Mouse (Mus musculus) lung, embryonic 15.5 days (tissue): Measurements from ENCODE around the gene Lsm14a. TPM values are rescaled to one million over a fixed set of nuclear protein-coding genes. Genes with fewer than 3 reads are reported as not detected.

ENCODE experiments used
- ATAC-seq: fragments of 200-750 bp; cut with Nextera tagmentation; 2 replicates; pipeline ENCODE4 v1.8.0; 2017; ENCODE audit warnings: moderate number of reproducible peaks, borderline replicate concordance; ENCODE audit not compliant: low FRiP score, low TSS enrichment; ENCODE audit errors: extremely low read depth
- H3K27ac ChIP-seq: fragments of 300-500 bp; sonication (generic); 2 replicates; pipeline ENCODE4 v1.5.1; 2015; ENCODE audit warnings: moderate library complexity, mild to moderate bottlenecking, inconsistent platforms
- H3K27me3 ChIP-seq: fragments of 300-500 bp; sonication (generic); 2 replicates; pipeline ENCODE4 v1.6.1; 2015; ENCODE audit warnings: inconsistent platforms
- H3K36me3 ChIP-seq: fragments of 300-500 bp; sonication (generic); 2 replicates; pipeline ENCODE4 v1.6.1; 2015; ENCODE audit warnings: inconsistent platforms
- H3K4me1 ChIP-seq: fragments of 300-500 bp; sonication (generic); 2 replicates; pipeline ENCODE4 v1.6.1; 2015; ENCODE audit warnings: inconsistent platforms
- H3K4me2 ChIP-seq: fragments of 300-500 bp; sonication (generic); 2 replicates; pipeline ENCODE4 v1.6.1; 2015; ENCODE audit warnings: inconsistent platforms, mild to moderate bottlenecking, moderate library complexity
- H3K4me3 ChIP-seq: fragments of 300-500 bp; sonication (generic); 2 replicates; pipeline ENCODE4 v1.5.1; 2015; ENCODE audit warnings: mild to moderate bottlenecking, inconsistent platforms
- H3K9ac ChIP-seq: fragments of 300-500 bp; sonication (generic); 2 replicates; pipeline ENCODE4 v1.6.1; 2015; ENCODE audit warnings: inconsistent platforms
- H3K9me3 ChIP-seq: fragments of 300-500 bp; sonication (generic); 2 replicates; pipeline ENCODE4 v1.6.1; 2016; ENCODE audit warnings: inconsistent platforms
- WGBS: fragments of 180-500 bp; shearing (Covaris S2); methylation state at CpG from one replicate; pipeline ENCODE4 v1.1.7; 2015; 5-methylcytosine and 5-hydroxymethylcytosine counted together
- polyA plus RNA-seq: library from polyadenylated mRNA; unstranded; fragments of >200 nt; fragmentation: Nextera tagmentation; extraction: Ambion mirVana; gene quantifications from 2 replicates; pipeline ENCODE4 v1.2.1, GENCODE M21; 2015

The Lsm14a gene
- polyA plus RNA-seq, 1 experiment from 2014 or later, result 98.5 TPM

- Histone ChIP-seq H3K9ac (no peak overlapping the region), H3K9me3 (no peaks in the 10 kb centered on the region), H3K36me3 (no peaks in the 10 kb centered on the region), H3K4me1 (peaks cover 3% of the 10 kb centered on the region; the same call in 1 of the 2 replicates), H3K27ac (no peak overlapping the region), H3K4me3 (no peak overlapping the region), H3K4me2 (no peak overlapping the region), H3K27me3 (no peaks in the 10 kb centered on the region)
- ATAC-seq, result no peak
- WGBS, result 75% methylated on average over 1 of the region's 1 CpGs
Measured at GRCm38 (mm10) chr7:34324857-34325256, 68.3 kb downstream of the Lsm14a start.

GRCm38 (mm10) chr7:34324005-34324404 is 69.1 kb downstream of the Lsm14a start:
- no peak overlapping the region for H3K9ac ChIP-seq
- no peak overlapping the region for H3K4me2 ChIP-seq
- no peaks in the 10 kb centered on the region for H3K36me3 ChIP-seq
- no peak for ATAC-seq
- H3K4me3 ChIP-seq, result no peak overlapping the region
- 92% methylated on average over 2 of the region's 2 CpGs for WGBS
- H3K9me3 ChIP-seq, result no peaks in the 10 kb centered on the region
- H3K4me1 ChIP-seq, result peaks cover 7% of the 10 kb centered on the region; the same call in 1 of the 2 replicates
- no peak overlapping the region for H3K27ac ChIP-seq
- no peaks in the 10 kb centered on the region for H3K27me3 ChIP-seq

GRCm38 (mm10) chr7:34323351-34323750 is 69.8 kb downstream of the Lsm14a start:
- WGBS, result 54% methylated on average over 8 of the region's 8 CpGs
- Histone ChIP-seq H3K9ac (no peak overlapping the region), H3K27me3 (no peaks in the 10 kb centered on the region), H3K27ac (0 out of 2 replicates have a peak overlapping the region, but pooled peaks have one; percentile 5), H3K9me3 (no peaks in the 10 kb centered on the region), H3K4me2 (no peak overlapping the region), H3K4me1 (peaks cover 14% of the 10 kb centered on the region), H3K36me3 (no peaks in the 10 kb centered on the region), H3K4me3 (no peak overlapping the region)
- no peak for ATAC-seq

GRCm38 (mm10) chr7:34321958-34322357 is 71.2 kb downstream of the Lsm14a start:
- 82% methylated on average over 4 of the region's 4 CpGs for WGBS
- Histone ChIP-seq H3K27me3 (no peaks in the 10 kb centered on the region), H3K36me3 (no peaks in the 10 kb centered on the region)

GRCm38 (mm10) chr7:34321119-34321518 is 72.0 kb downstream of the Lsm14a start:
- no peak overlapping the region for H3K9ac ChIP-seq
- H3K4me2 ChIP-seq, result no peak overlapping the region
- peaks cover 20% of the 10 kb centered on the region for H3K4me1 ChIP-seq

More at GRCm38 (mm10) chr7:34321958-34322357, 71.2 kb downstream of the Lsm14a start:
- Histone ChIP-seq H3K9me3 (no peaks in the 10 kb centered on the region), H3K4me2 (no peak overlapping the region), H3K9ac (no peak overlapping the region), H3K4me3 (no peak overlapping the region), H3K27ac (no peak overlapping the region), H3K4me1 (peaks cover 20% of the 10 kb centered on the region)
- ATAC-seq, result no peak

GRCm38 (mm10) chr7:34319957-34320356 is 73.2 kb downstream of the Lsm14a start:
- ATAC-seq, result no peak
- Histone ChIP-seq H3K9me3 (no peaks in the 10 kb centered on the region), H3K9ac (no peak overlapping the region), H3K36me3 (no peaks in the 10 kb centered on the region), H3K4me3 (no peak overlapping the region), H3K4me1 (peaks cover 20% of the 10 kb centered on the region), H3K27ac (no peak overlapping the region; the same call in 1 of the 2 replicates), H3K27me3 (no peaks in the 10 kb centered on the region), H3K4me2 (no peak overlapping the region)
- WGBS, result 39% methylated on average over 3 of the region's 3 CpGs

More at GRCm38 (mm10) chr7:34321119-34321518, 72.0 kb downstream of the Lsm14a start:
- no peak for ATAC-seq
- H3K36me3 ChIP-seq, result no peaks in the 10 kb centered on the region
- H3K27me3 ChIP-seq, result no peaks in the 10 kb centered on the region
- 68% methylated on average over 5 of the region's 5 CpGs for WGBS
- no peak overlapping the region for H3K27ac ChIP-seq
- H3K9me3 ChIP-seq, result no peaks in the 10 kb centered on the region
- no peak overlapping the region for H3K4me3 ChIP-seq

- H3K27ac ChIP-seq, result peak overlapping the region; percentile 79
- no peak for ATAC-seq
- H3K4me1 ChIP-seq, result peaks cover 20% of the 10 kb centered on the region
- WGBS, result 65% methylated on average over 2 of the region's 2 CpGs
- H3K9me3 ChIP-seq, result no peaks in the 10 kb centered on the region
- H3K36me3 ChIP-seq, result no peaks in the 10 kb centered on the region
- no peak overlapping the region for H3K4me2 ChIP-seq
- H3K27me3 ChIP-seq, result no peaks in the 10 kb centered on the region
- H3K4me3 ChIP-seq, result no peak overlapping the region
- H3K9ac ChIP-seq, result no peak overlapping the region
Measured at GRCm38 (mm10) chr7:34319123-34319522, 74.0 kb downstream of the Lsm14a start.

GRCm38 (mm10) chr7:34317901-34318476 is 75.1 kb downstream of the Lsm14a start:
- peaks cover 25% of the 10 kb centered on the region for H3K4me1 ChIP-seq
- no peak overlapping the region for H3K4me2 ChIP-seq
- no peaks in the 10 kb centered on the region for H3K9me3 ChIP-seq
- peak; percentile 46; the same call in 1 of the 2 replicates for ATAC-seq
- H3K9ac ChIP-seq, result no peak overlapping the region
- no peak overlapping the region for H3K4me3 ChIP-seq
- H3K27ac ChIP-seq, result peak overlapping the region; percentile 79
- H3K36me3 ChIP-seq, result no peaks in the 10 kb centered on the region
- WGBS, result 38% methylated on average over 7 of the region's 7 CpGs
- no peaks in the 10 kb centered on the region for H3K27me3 ChIP-seq

GRCm38 (mm10) chr7:34313443-34313875 is 79.7 kb downstream of the Lsm14a start, which contains the start of gene 4931406P16Rik:
Gene 4931406P16Rik, minus strand, starts transcription at chr7:34313551.
- Histone ChIP-seq H3K36me3 (no peaks in the 10 kb centered on the region), H3K27ac (peak within 1 kb of the TSS; percentile 95), H3K9me3 (no peaks in the 10 kb centered on the region), H3K4me3 (peak within 1 kb of the TSS; percentile 97), H3K27me3 (no peaks in the 10 kb centered on the region), H3K4me2 (peak within 1 kb of the TSS; percentile 77), H3K4me1 (peaks cover 34% of the 10 kb centered on the region), H3K9ac (peak within 1 kb of the TSS; percentile 97)
- under 1% methylated on average over 41 of the region's 41 CpGs for WGBS
- ATAC-seq, result peak; percentile 93

- Histone ChIP-seq H3K4me3 (peak overlapping the region; percentile 97), H3K9me3 (no peaks in the 10 kb centered on the region), H3K4me1 (peaks cover 33% of the 10 kb centered on the region), H3K27me3 (no peaks in the 10 kb centered on the region), H3K36me3 (no peaks in the 10 kb centered on the region), H3K27ac (peak overlapping the region; percentile 95), H3K4me2 (peak overlapping the region; percentile 77), H3K9ac (peak overlapping the region; percentile 97)
- WGBS, result under 1% methylated on average over 69 of the region's 73 CpGs
- peak; percentile 85 for ATAC-seq
Measured at GRCm38 (mm10) chr7:34312786-34313442, 80.2 kb downstream of the Lsm14a start.

- Histone ChIP-seq H3K27me3 (no peaks in the 10 kb centered on the region), H3K4me1 (peaks cover 37% of the 10 kb centered on the region), H3K4me3 (no peak overlapping the region), H3K4me2 (peak overlapping the region; percentile 25), H3K36me3 (no peaks in the 10 kb centered on the region), H3K27ac (peak overlapping the region; percentile 64), H3K9me3 (no peaks in the 10 kb centered on the region), H3K9ac (no peak overlapping the region)
- WGBS, result 41% methylated on average over 5 of the region's 5 CpGs
- ATAC-seq, result no peak
Measured at GRCm38 (mm10) chr7:34309186-34309764, 83.8 kb downstream of the Lsm14a start.

- Histone ChIP-seq H3K9ac (no peak overlapping the region), H3K4me1 (peaks cover 33% of the 10 kb centered on the region), H3K27me3 (no peaks in the 10 kb centered on the region), H3K27ac (peak overlapping the region; percentile 64), H3K4me3 (no peak overlapping the region), H3K36me3 (no peaks in the 10 kb centered on the region), H3K9me3 (no peaks in the 10 kb centered on the region), H3K4me2 (peak overlapping the region; percentile 25)
- WGBS, result 41% methylated on average over 5 of the region's 5 CpGs
- no peak for ATAC-seq
Measured at GRCm38 (mm10) chr7:34308586-34308985, 84.5 kb downstream of the Lsm14a start.
